23 mouse cellular contexts compared by ENCODE assay signal in genomic region chr1:23163371-23163935, GRCm38 (mm10).
DNase-seq lines count a peak whose midpoint lies in the region; ATAC-seq and TF ChIP-seq lines count a peak whose summit lies in the region.
"Had no signal": no experiment of that assay in that cellular context is flagged by ENCODE, and none has a peak within 500 bp of the region (broad histone marks: within the 10 kb centered on the region; RNA-seq: fewer than 3 reads in every experiment).

No protein-coding gene starts in this region.

- no peak overlapping the region for H3K4me2 ChIP-seq in kidney, embryonic 14.5 days (replicated peaks; ENCODE audit: low read depth, low read length)
- no peak overlapping the region for H3K4me2 ChIP-seq in intestine, embryonic 16.5 days (ENCODE audit: low read depth, low read length)
- H3K4me2 ChIP-seq in liver, embryonic 11.5 days: no peak overlapping the region
- H3K4me2 ChIP-seq in liver, postnatal 0 days (ENCODE audit: low read depth, low read length): no peak overlapping the region
- H3K4me2 ChIP-seq: embryonic facial prominence, embryonic 15.5 days; heart, embryonic 11.5 days; limb, embryonic 13.5 days; lung, embryonic 15.5 days had no signal

- peak; percentile 52 to 68 for DNase-seq in kidney, adult 8-10 months
- DNase-seq in liver, embryonic 11.5 days (ENCODE audit: low spot score): no peak
- DNase-seq in liver, postnatal 0 days: no peak
- DNase-seq in left cerebral cortex, postnatal 10 days (ENCODE audit: extremely low spot score in 1 of 2, low spot score in 2 of 2): no peak
- no peak for DNase-seq in layer of hippocampus, adult 8-10 months (ENCODE audit: low spot score in 2 of 2)
- DNase-seq: adrenal gland, postnatal 36 days; cerebellum, adult 9-10 months; gastrocnemius, postnatal 14 days; heart, adult 11 months; lung, postnatal 36 days; midbrain, embryonic 14.5 days; thymus, postnatal 25 days had no signal

- peak; percentile 67; the same call in 1 of the 2 replicates for TF ChIP-seq EP300 in liver, postnatal 0 days (IDR thresholded peaks at IDR 0.05; ENCODE audit: low read depth)

- no peak overlapping the region for H3K27ac ChIP-seq in kidney, embryonic 14.5 days (ENCODE audit: low read depth, low read length)
- no peak overlapping the region for H3K27ac ChIP-seq in intestine, embryonic 16.5 days (ENCODE audit: low read length)
- no peak overlapping the region for H3K27ac ChIP-seq in liver, embryonic 11.5 days (ENCODE audit: low read depth, low read length)
- H3K27ac ChIP-seq in liver, postnatal 0 days (ENCODE audit: low read depth): peak overlapping the region; percentile 86
- H3K27ac ChIP-seq: embryonic facial prominence, embryonic 15.5 days; hindbrain, embryonic 10.5 days; hindbrain, postnatal 0 days; limb, embryonic 13.5 days; lung, embryonic 15.5 days had no signal

- no peak for TF ChIP-seq CTCF in liver, postnatal 0 days (IDR thresholded peaks at IDR 0.05; ENCODE audit: low read depth)

- no peaks in the 10 kb centered on the region for H3K9me3 ChIP-seq in kidney, embryonic 14.5 days (ENCODE audit: control insufficient read depth, low read length)
- no peaks in the 10 kb centered on the region for H3K9me3 ChIP-seq in intestine, embryonic 16.5 days (ENCODE audit: control insufficient read depth, low read length)
- H3K9me3 ChIP-seq in liver, embryonic 11.5 days (ENCODE audit: control insufficient read depth, low read length): no peaks in the 10 kb centered on the region
- H3K9me3 ChIP-seq in liver, postnatal 0 days (ENCODE audit: low read length): no peaks in the 10 kb centered on the region
- H3K9me3 ChIP-seq: embryonic facial prominence, embryonic 15.5 days; limb, embryonic 13.5 days; lung, embryonic 15.5 days had no signal

- 86% methylated on average over 5 of the region's 5 CpGs for WGBS in kidney, embryonic 14.5 days
- 61% methylated on average over 5 of the region's 5 CpGs for WGBS in intestine, embryonic 16.5 days
- WGBS in liver, embryonic 11.5 days: 60% methylated on average over 5 of the region's 5 CpGs
- 51% methylated on average over 5 of the region's 5 CpGs for WGBS in liver, postnatal 0 days (ENCODE audit: insufficient replicate concordance)

- ATAC-seq in kidney, embryonic 14.5 days (ENCODE audit: low FRiP score, low TSS enrichment): no peak
- peak; percentile 63; the same call in 1 of the 2 replicates for ATAC-seq in intestine, embryonic 16.5 days
- peak; percentile 34; the same call in 1 of the 2 replicates for ATAC-seq in liver, embryonic 11.5 days (replicated peaks; ENCODE audit: low FRiP score)
- ATAC-seq in liver, postnatal 0 days: peak; percentile 99
- no peak for ATAC-seq in erythroblast, adult 5-6 weeks (replicated peaks; ENCODE audit: low FRiP score, poor library complexity, severe bottlenecking)
- ATAC-seq: forebrain, embryonic 16.5 days; hindbrain, postnatal 0 days had no signal

- no peak overlapping the region for H3K4me3 ChIP-seq in kidney, embryonic 14.5 days (ENCODE audit: low read length)
- no peak overlapping the region for H3K4me3 ChIP-seq in intestine, embryonic 16.5 days (ENCODE audit: low read length)
- no peak overlapping the region for H3K4me3 ChIP-seq in liver, embryonic 11.5 days (ENCODE audit: low read depth, low read length)
- no peak overlapping the region for H3K4me3 ChIP-seq in liver, postnatal 0 days (ENCODE audit: low read depth, low read length)
- H3K4me3 ChIP-seq: embryonic facial prominence, embryonic 15.5 days; hindbrain, embryonic 10.5 days; limb, embryonic 13.5 days; lung, embryonic 15.5 days; megakaryocyte, embryonic 14.5 days had no signal

- H3K27me3 ChIP-seq in kidney, embryonic 14.5 days (ENCODE audit: control insufficient read depth, insufficient read depth, low read length): no peaks in the 10 kb centered on the region
- no peaks in the 10 kb centered on the region for H3K27me3 ChIP-seq in intestine, embryonic 16.5 days (replicated peaks; ENCODE audit: control insufficient read depth, insufficient read depth, low read length)
- no peaks in the 10 kb centered on the region for H3K27me3 ChIP-seq in liver, embryonic 11.5 days (replicated peaks; ENCODE audit: control insufficient read depth, insufficient read depth, low read length)
- no peaks in the 10 kb centered on the region for H3K27me3 ChIP-seq in liver, postnatal 0 days (ENCODE audit: insufficient read depth, low read length)
- H3K27me3 ChIP-seq: embryonic facial prominence, embryonic 15.5 days; limb, embryonic 13.5 days; lung, embryonic 15.5 days; megakaryocyte, embryonic 14.5 days had no signal

- H3K36me3 ChIP-seq in kidney, embryonic 14.5 days (ENCODE audit: control insufficient read depth, insufficient read depth, low read length): no peaks in the 10 kb centered on the region
- no peaks in the 10 kb centered on the region for H3K36me3 ChIP-seq in intestine, embryonic 16.5 days (ENCODE audit: control insufficient read depth, insufficient read depth, low read length)
- H3K36me3 ChIP-seq in liver, embryonic 11.5 days (ENCODE audit: control insufficient read depth, insufficient read depth, low read length): no peaks in the 10 kb centered on the region
- H3K36me3 ChIP-seq in liver, postnatal 0 days (replicated peaks; ENCODE audit: insufficient read depth, low read length): no peaks in the 10 kb centered on the region
- H3K36me3 ChIP-seq: embryonic facial prominence, embryonic 15.5 days; hindbrain, embryonic 10.5 days; limb, embryonic 13.5 days; lung, embryonic 15.5 days had no signal

- intact Hi-C loops in left cerebral cortex, postnatal 10 days (cut with DNase I): no loop called here

- H3K9ac ChIP-seq in kidney, embryonic 14.5 days (ENCODE audit: low read depth, low read length): no peak overlapping the region
- H3K9ac ChIP-seq in intestine, embryonic 16.5 days (ENCODE audit: low read depth, low read length): no peak overlapping the region
- no peak overlapping the region for H3K9ac ChIP-seq in liver, embryonic 11.5 days (ENCODE audit: low read depth, low read length)
- no peak overlapping the region for H3K9ac ChIP-seq in liver, postnatal 0 days (replicated peaks)
- H3K9ac ChIP-seq: embryonic facial prominence, embryonic 15.5 days; limb, embryonic 13.5 days; lung, embryonic 15.5 days had no signal

- H3K4me1 ChIP-seq in kidney, embryonic 14.5 days (ENCODE audit: control insufficient read depth, insufficient read depth, low read length): no peaks in the 10 kb centered on the region
- H3K4me1 ChIP-seq in intestine, embryonic 16.5 days (ENCODE audit: control insufficient read depth, insufficient read depth, low read length): no peaks in the 10 kb centered on the region
- H3K4me1 ChIP-seq in liver, embryonic 11.5 days (replicated peaks; ENCODE audit: control insufficient read depth, insufficient read depth, low read length): no peaks in the 10 kb centered on the region
- 0 out of 2 replicates have a peak, but pooled peaks cover 2% of the 10 kb centered on the region for H3K4me1 ChIP-seq in liver, postnatal 0 days (ENCODE audit: insufficient read depth)
- H3K4me1 ChIP-seq: embryonic facial prominence, embryonic 15.5 days; hindbrain, embryonic 10.5 days; limb, embryonic 13.5 days; lung, embryonic 15.5 days; megakaryocyte, embryonic 14.5 days had no signal

Comparison
In these comparisons a context has a peak if more than half of its experiments do, and no peak if none do; other contexts are left out.
1. DNase-seq: peak in kidney, adult 8-10 months (2 of 2); none in liver, embryonic 11.5 days (single experiment), liver, postnatal 0 days (single experiment), left cerebral cortex, postnatal 10 days (0 of 2) and layer of hippocampus, adult 8-10 months (0 of 2).
2. ATAC-seq: peak in intestine, embryonic 16.5 days (single experiment), liver, embryonic 11.5 days (single experiment) and liver, postnatal 0 days (single experiment); none in kidney, embryonic 14.5 days (single experiment) and erythroblast, adult 5-6 weeks (single experiment).